Mouse (Mus musculus): ENCODE data around the gene Ptges2. TPM values are rescaled to one million over a fixed set of nuclear protein-coding genes. Genes with fewer than 3 reads are reported as not detected.

Gene Ptges2
- polyA plus RNA-seq, 1 experiment from 2014 or later = 32.3 TPM

- ATAC-seq (ENCODE audit: insufficient number of reproducible peaks, low FRiP score, low TSS enrichment, low read depth) (no peak), DNase-seq (ENCODE audit: low spot score) (no peak)
- Histone ChIP-seq H3K4me2 (ENCODE audit: low read depth, severe bottlenecking) (no peak overlapping the region), H3K9ac (ENCODE audit: low read length) (no peak overlapping the region), H3K27me3 (ENCODE audit: control insufficient read depth, insufficient read depth, low read length) (no peaks in the 10 kb centered on the region), H3K4me3 (ENCODE audit: low read depth, low read length) (no peak overlapping the region), H3K9me3 (ENCODE audit: control insufficient read depth, low read length) (no peaks in the 10 kb centered on the region), H3K36me3 (ENCODE audit: control insufficient read depth, insufficient read depth, low read length) (peaks cover 32% of the 10 kb centered on the region), H3K4me1 (ENCODE audit: control insufficient read depth, insufficient read depth, low read length) (peaks cover 7% of the 10 kb centered on the region), H3K27ac (replicated peaks; ENCODE audit: low read depth, low read length) (no peak overlapping the region)
- WGBS = 92% methylated on average over 7 of the region's 7 CpGs
Measured at GRCm38 (mm10) chr2:32380001-32380500, 15.6 kb upstream of the Ptges2 start.

- H3K36me3 ChIP-seq (ENCODE audit: control insufficient read depth, insufficient read depth, low read length) = peaks cover 23% of the 10 kb centered on the region
- no peak overlapping the region for H3K27ac ChIP-seq (replicated peaks; ENCODE audit: low read depth, low read length)
- peak overlapping the region; percentile 38; the same call in 1 of the 2 replicates for H3K9ac ChIP-seq (ENCODE audit: low read length)
- H3K27me3 ChIP-seq (ENCODE audit: control insufficient read depth, insufficient read depth, low read length) = no peaks in the 10 kb centered on the region
- WGBS = under 1% methylated on average over 27 of the region's 27 CpGs
- no peak for DNase-seq (ENCODE audit: low spot score)
- no peaks in the 10 kb centered on the region for H3K9me3 ChIP-seq (ENCODE audit: control insufficient read depth, low read length)
- ATAC-seq (ENCODE audit: insufficient number of reproducible peaks, low FRiP score, low TSS enrichment, low read depth) = peak; percentile 37; the same call in 1 of the 2 replicates
- peak overlapping the region; percentile 62 for H3K4me3 ChIP-seq (ENCODE audit: low read depth, low read length)
- peaks cover 7% of the 10 kb centered on the region for H3K4me1 ChIP-seq (ENCODE audit: control insufficient read depth, insufficient read depth, low read length)
- peak overlapping the region; percentile 97 for H3K4me2 ChIP-seq (ENCODE audit: low read depth, severe bottlenecking)
Measured at GRCm38 (mm10) chr2:32381141-32381774, 14.4 kb upstream of the Ptges2 start.

- Histone ChIP-seq H3K36me3 (ENCODE audit: control insufficient read depth, insufficient read depth, low read length) (peaks cover 18% of the 10 kb centered on the region), H3K9ac (ENCODE audit: low read length) (peak within 1 kb of the TSS; percentile 38; the same call in 1 of the 2 replicates), H3K4me3 (ENCODE audit: low read depth, low read length) (peak within 1 kb of the TSS; percentile 62), H3K27ac (replicated peaks; ENCODE audit: low read depth, low read length) (no peak within 1 kb of the TSS), H3K4me2 (ENCODE audit: low read depth, severe bottlenecking) (peak within 1 kb of the TSS; percentile 97), H3K4me1 (ENCODE audit: control insufficient read depth, insufficient read depth, low read length) (peaks cover 7% of the 10 kb centered on the region), H3K9me3 (ENCODE audit: control insufficient read depth, low read length) (no peaks in the 10 kb centered on the region), H3K27me3 (ENCODE audit: control insufficient read depth, insufficient read depth, low read length) (no peaks in the 10 kb centered on the region)
- under 1% methylated on average over 47 of the region's 47 CpGs for WGBS
- ATAC-seq (ENCODE audit: insufficient number of reproducible peaks, low FRiP score, low TSS enrichment, low read depth) (peak; percentile 75), DNase-seq (ENCODE audit: low spot score) (peak; percentile 95)
Measured at GRCm38 (mm10) chr2:32381775-32382223, 13.9 kb upstream of the Ptges2 start, which contains the start of gene 1110008P14Rik. 1110008P14Rik (minus strand) TSS chr2:32381938.

- no peaks in the 10 kb centered on the region for H3K27me3 ChIP-seq (ENCODE audit: control insufficient read depth, insufficient read depth, low read length)
- 88% methylated on average over 2 of the region's 2 CpGs for WGBS
Measured at GRCm38 (mm10) chr2:32382689-32383088, 13.0 kb upstream of the Ptges2 start.

GRCm38 (mm10) chr2:32387706-32388490, 7.8 kb upstream of the Ptges2 start, which contains the start of gene Lcn2:
Lcn2 (minus strand) TSS chr2:32388252.
- H3K4me2 ChIP-seq (ENCODE audit: low read depth, severe bottlenecking) = no peak within 1 kb of the TSS
- no peak within 1 kb of the TSS for H3K9ac ChIP-seq (ENCODE audit: low read length)
- 73% methylated on average over 5 of the region's 5 CpGs for WGBS
- H3K4me1 ChIP-seq (ENCODE audit: control insufficient read depth, insufficient read depth, low read length) = 0 out of 2 replicates have a peak, but pooled peaks cover 6% of the 10 kb centered on the region
- no peak within 1 kb of the TSS for H3K4me3 ChIP-seq (ENCODE audit: low read depth, low read length)
- no peaks in the 10 kb centered on the region for H3K36me3 ChIP-seq (ENCODE audit: control insufficient read depth, insufficient read depth, low read length)
- DNase-seq (ENCODE audit: low spot score) (no peak), ATAC-seq (ENCODE audit: insufficient number of reproducible peaks, low FRiP score, low TSS enrichment, low read depth) (no peak)
- H3K27ac ChIP-seq (replicated peaks; ENCODE audit: low read depth, low read length) = no peak within 1 kb of the TSS
- no peaks in the 10 kb centered on the region for H3K27me3 ChIP-seq (ENCODE audit: control insufficient read depth, insufficient read depth, low read length)
- no peaks in the 10 kb centered on the region for H3K9me3 ChIP-seq (ENCODE audit: control insufficient read depth, low read length)

More at GRCm38 (mm10) chr2:32382689-32383088, 13.0 kb upstream of the Ptges2 start:
- no peaks in the 10 kb centered on the region for H3K9me3 ChIP-seq (ENCODE audit: control insufficient read depth, low read length)
- H3K4me2 ChIP-seq (ENCODE audit: low read depth, severe bottlenecking) = no peak overlapping the region
- DNase-seq (ENCODE audit: low spot score) (no peak), ATAC-seq (ENCODE audit: insufficient number of reproducible peaks, low FRiP score, low TSS enrichment, low read depth) (no peak)
- H3K27ac ChIP-seq (replicated peaks; ENCODE audit: low read depth, low read length) = no peak overlapping the region
- H3K36me3 ChIP-seq (ENCODE audit: control insufficient read depth, insufficient read depth, low read length) = peaks cover 10% of the 10 kb centered on the region
- H3K9ac ChIP-seq (ENCODE audit: low read length) = no peak overlapping the region
- peaks cover 7% of the 10 kb centered on the region for H3K4me1 ChIP-seq (ENCODE audit: control insufficient read depth, insufficient read depth, low read length)
- no peak overlapping the region for H3K4me3 ChIP-seq (ENCODE audit: low read depth, low read length)

- 78% methylated on average over 2 of the region's 2 CpGs for WGBS
- Histone ChIP-seq H3K27me3 (ENCODE audit: control insufficient read depth, insufficient read depth, low read length) (no peaks in the 10 kb centered on the region), H3K9ac (ENCODE audit: low read length) (no peak overlapping the region), H3K9me3 (ENCODE audit: control insufficient read depth, low read length) (no peaks in the 10 kb centered on the region), H3K4me2 (ENCODE audit: low read depth, severe bottlenecking) (no peak overlapping the region), H3K36me3 (ENCODE audit: control insufficient read depth, insufficient read depth, low read length) (no peaks in the 10 kb centered on the region), H3K4me3 (ENCODE audit: low read depth, low read length) (no peak overlapping the region), H3K4me1 (ENCODE audit: control insufficient read depth, insufficient read depth, low read length) (0 out of 2 replicates have a peak, but pooled peaks cover 6% of the 10 kb centered on the region), H3K27ac (replicated peaks; ENCODE audit: low read depth, low read length) (no peak overlapping the region)
- ATAC-seq (ENCODE audit: insufficient number of reproducible peaks, low FRiP score, low TSS enrichment, low read depth) = no peak
- no peak for DNase-seq (ENCODE audit: low spot score)
Measured at GRCm38 (mm10) chr2:32389157-32389556, 6.5 kb upstream of the Ptges2 start.

GRCm38 (mm10) chr2:32390871-32391270, 4.8 kb upstream of the Ptges2 start:
- no peak overlapping the region for H3K9ac ChIP-seq (ENCODE audit: low read length)

GRCm38 (mm10) chr2:32392063-32392462, 3.6 kb upstream of the Ptges2 start:
- DNase-seq (ENCODE audit: low spot score) (no peak), ATAC-seq (ENCODE audit: insufficient number of reproducible peaks, low FRiP score, low TSS enrichment, low read depth) (no peak)
- 86% methylated on average over 5 of the region's 5 CpGs for WGBS

More at GRCm38 (mm10) chr2:32390871-32391270, 4.8 kb upstream of the Ptges2 start:
- Histone ChIP-seq H3K27ac (replicated peaks; ENCODE audit: low read depth, low read length) (no peak overlapping the region), H3K9me3 (ENCODE audit: control insufficient read depth, low read length) (no peaks in the 10 kb centered on the region), H3K4me1 (ENCODE audit: control insufficient read depth, insufficient read depth, low read length) (0 out of 2 replicates have a peak, but pooled peaks cover 6% of the 10 kb centered on the region), H3K4me2 (ENCODE audit: low read depth, severe bottlenecking) (no peak overlapping the region), H3K27me3 (ENCODE audit: control insufficient read depth, insufficient read depth, low read length) (no peaks in the 10 kb centered on the region), H3K4me3 (ENCODE audit: low read depth, low read length) (no peak overlapping the region), H3K36me3 (ENCODE audit: control insufficient read depth, insufficient read depth, low read length) (no peaks in the 10 kb centered on the region)
- 72% methylated on average over 8 of the region's 8 CpGs for WGBS
- no peak for DNase-seq (ENCODE audit: low spot score)
- no peak for ATAC-seq (ENCODE audit: insufficient number of reproducible peaks, low FRiP score, low TSS enrichment, low read depth)

More at GRCm38 (mm10) chr2:32392063-32392462, 3.6 kb upstream of the Ptges2 start:
- Histone ChIP-seq H3K27me3 (ENCODE audit: control insufficient read depth, insufficient read depth, low read length) (no peaks in the 10 kb centered on the region), H3K27ac (replicated peaks; ENCODE audit: low read depth, low read length) (no peak overlapping the region), H3K9ac (ENCODE audit: low read length) (0 out of 2 replicates have a peak overlapping the region, but pooled peaks have one; percentile 9), H3K4me2 (ENCODE audit: low read depth, severe bottlenecking) (no peak overlapping the region), H3K36me3 (ENCODE audit: control insufficient read depth, insufficient read depth, low read length) (no peaks in the 10 kb centered on the region), H3K4me1 (ENCODE audit: control insufficient read depth, insufficient read depth, low read length) (peaks cover 8% of the 10 kb centered on the region; the same call in 1 of the 2 replicates), H3K4me3 (ENCODE audit: low read depth, low read length) (no peak overlapping the region), H3K9me3 (ENCODE audit: control insufficient read depth, low read length) (no peaks in the 10 kb centered on the region)
